In genomic region chr8:85405418-85405817, GRCm38 (mm10) we compare ENCODE assay signal across 16 mouse cellular contexts. TPM values are rescaled to one million over a fixed set of nuclear protein-coding genes. Genes with fewer than 3 reads are reported as not detected.
DNase-seq lines count a peak whose midpoint lies in the region; ATAC-seq and TF ChIP-seq lines count a peak whose summit lies in the region.
"Had no signal": no experiment of that assay in that cellular context is flagged by ENCODE, and none has a peak within 500 bp of the region (broad histone marks: within the 10 kb centered on the region; RNA-seq: fewer than 3 reads in every experiment).

No protein-coding gene starts in this region.

- no peak overlapping the region for H3K4me3 ChIP-seq in heart, embryonic 10.5 days
- no peak overlapping the region for H3K4me3 ChIP-seq in liver, embryonic 11.5 days (ENCODE audit: low read depth, low read length)
- H3K4me3 ChIP-seq in liver, postnatal 0 days (ENCODE audit: low read depth, low read length): no peak overlapping the region
- H3K4me3 ChIP-seq: layer of hippocampus, adult 2 months; midbrain, embryonic 12.5 days; neural tube, embryonic 12.5 days had no signal

- H3K4me1 ChIP-seq in heart, embryonic 10.5 days: peaks cover 16% of the 10 kb centered on the region
- no peaks in the 10 kb centered on the region for H3K4me1 ChIP-seq in liver, embryonic 11.5 days (replicated peaks; ENCODE audit: control insufficient read depth, insufficient read depth, low read length)
- peaks cover 8% of the 10 kb centered on the region for H3K4me1 ChIP-seq in liver, postnatal 0 days (ENCODE audit: insufficient read depth)

- no peak for TF ChIP-seq EP300 in liver, postnatal 0 days (IDR thresholded peaks at IDR 0.05; ENCODE audit: low read depth)

- peak overlapping the region; percentile 81; the same call in 1 of the 2 replicates for H3K27ac ChIP-seq in heart, embryonic 10.5 days
- no peak overlapping the region for H3K27ac ChIP-seq in liver, embryonic 11.5 days (ENCODE audit: low read depth, low read length)
- no peak overlapping the region for H3K27ac ChIP-seq in liver, postnatal 0 days (ENCODE audit: low read depth)
- H3K27ac ChIP-seq: layer of hippocampus, adult 2 months; midbrain, embryonic 12.5 days; neural tube, embryonic 12.5 days had no signal

- H3K9me3 ChIP-seq in heart, embryonic 10.5 days: no peaks in the 10 kb centered on the region
- H3K9me3 ChIP-seq in liver, embryonic 11.5 days (ENCODE audit: control insufficient read depth, low read length): no peaks in the 10 kb centered on the region
- no peaks in the 10 kb centered on the region for H3K9me3 ChIP-seq in liver, postnatal 0 days (ENCODE audit: low read length)
- H3K9me3 ChIP-seq: midbrain, embryonic 12.5 days; neural tube, embryonic 12.5 days had no signal

- TF ChIP-seq POLR2A in brain, embryonic 14.5 days (IDR thresholded peaks at IDR 0.05; ENCODE audit: borderline replicate concordance, extremely low read depth, insufficient read depth, insufficient read length, poor library complexity, severe bottlenecking): no peak

- WGBS in heart, embryonic 10.5 days: 33% methylated on average over 3 of the region's 3 CpGs
- WGBS in liver, embryonic 11.5 days: 58% methylated on average over 3 of the region's 3 CpGs
- 57% methylated on average over 3 of the region's 3 CpGs for whole genome bisulfite sequencing in liver, postnatal 0 days (ENCODE audit: insufficient replicate concordance)

- H3K36me3 ChIP-seq in heart, embryonic 10.5 days: peaks cover 12% of the 10 kb centered on the region; the same call in 1 of the 2 replicates
- 0 out of 2 replicates have a peak, but pooled peaks cover 2% of the 10 kb centered on the region for H3K36me3 ChIP-seq in liver, embryonic 11.5 days (ENCODE audit: control insufficient read depth, insufficient read depth, low read length)
- H3K36me3 ChIP-seq in liver, postnatal 0 days (replicated peaks; ENCODE audit: insufficient read depth, low read length): 0 out of 2 replicates have a peak, but pooled peaks cover under 1% of the 10 kb centered on the region
- H3K36me3 ChIP-seq: midbrain, embryonic 12.5 days had no signal

- no peak overlapping the region for H3K9ac ChIP-seq in liver, embryonic 11.5 days (ENCODE audit: low read depth, low read length)
- no peak overlapping the region for H3K9ac ChIP-seq in liver, postnatal 0 days (replicated peaks)
- H3K9ac ChIP-seq: midbrain, embryonic 12.5 days; neural tube, embryonic 12.5 days had no signal

- DNase-seq in heart, embryonic 10.5 days (ENCODE audit: low spot score): peak; percentile 79
- DNase-seq in heart, postnatal 25 days (ENCODE audit: low spot score): no peak
- DNase-seq in liver, embryonic 11.5 days (ENCODE audit: low spot score): no peak
- DNase-seq in liver, postnatal 0 days: no peak
- peak; percentile 46 for DNase-seq in ES-CJ7 (ENCODE audit: low read depth, low spot score)
- peak; percentile 17 for DNase-seq in brain, embryonic 14.5 days (ENCODE audit: low read depth)
- DNase-seq in B cell, adult 2 months: no peak
- DNase-seq in urinary bladder, postnatal 14 days (ENCODE audit: low spot score): no peak
- DNase-seq: cerebellum, adult 11-12 months; lung, postnatal 10 days had no signal

- no peaks in the 10 kb centered on the region for H3K27me3 ChIP-seq in heart, embryonic 10.5 days (ENCODE audit: insufficient read depth, poor library complexity, severe bottlenecking)
- no peaks in the 10 kb centered on the region for H3K27me3 ChIP-seq in liver, embryonic 11.5 days (replicated peaks; ENCODE audit: control insufficient read depth, insufficient read depth, low read length)
- H3K27me3 ChIP-seq in liver, postnatal 0 days (ENCODE audit: insufficient read depth, low read length): no peaks in the 10 kb centered on the region
- H3K27me3 ChIP-seq: midbrain, embryonic 12.5 days; neural tube, embryonic 12.5 days had no signal

- intact Hi-C loops in heart, postnatal 25 days (cut with DNase I): no loop called here

- TF ChIP-seq CTCF in liver, postnatal 0 days (IDR thresholded peaks at IDR 0.05; ENCODE audit: low read depth): no peak
- no peak for TF ChIP-seq CTCF in brain, embryonic 14.5 days (IDR thresholded peaks at IDR 0.05; ENCODE audit: borderline replicate concordance, extremely low read depth, insufficient read depth, insufficient read length)

- ATAC-seq in liver, embryonic 11.5 days (replicated peaks; ENCODE audit: low FRiP score): peak; percentile 34; the same call in 1 of the 2 replicates
- ATAC-seq in liver, postnatal 0 days: no peak
- ATAC-seq: activated CD4-positive, CD25-positive, alpha-beta regulatory T cell, adult 4 months; inflammation-experienced regulatory T-cells, adult 6 months had no signal

- H3K4me2 ChIP-seq in liver, embryonic 11.5 days: no peak overlapping the region
- H3K4me2 ChIP-seq in liver, postnatal 0 days (ENCODE audit: low read depth, low read length): no peak overlapping the region
- H3K4me2 ChIP-seq: midbrain, embryonic 12.5 days; neural tube, embryonic 12.5 days had no signal

RNA-seq across cellular contexts. Expression of gene Mylk3, which starts 19.3 kb away (rescaled TPM):
- polyA plus RNA-seq in heart, embryonic 10.5 days (2016; fragmentation: Nextera tagmentation; extraction: Ambion mirVana): 131 and 248 TPM in 2 replicates
- total RNA-seq in heart, postnatal 25 days (2021): 100 to 1,000 TPM; 367 to 440 TPM
- polyA plus RNA-seq in liver, embryonic 11.5 days (2014; fragmentation: Nextera tagmentation; extraction: Ambion mirVana): 26.6 and 31.3 TPM in 2 replicates
- polyA plus RNA-seq in liver, postnatal 0 days (2015; fragmentation: Nextera tagmentation; extraction: Ambion mirVana): 21.2 and 24.2 TPM in 2 replicates
- polyA plus RNA-seq in brain, embryonic 14.5 days (2012; rRNA removed): 0.14 and 0.18 TPM in 2 replicates
- polyA plus RNA-seq: activated CD4-positive, CD25-positive, alpha-beta regulatory T cell, adult 4 months; inflammation-experienced regulatory T-cells, adult 6 months; small intestine, adult 2 months had no signal

RNA-seq across cellular contexts. Expression of gene 4921524J17Rik, which starts 27.2 kb away (rescaled TPM):
- 61.0 and 64.9 TPM in 2 replicates for polyA plus RNA-seq in heart, embryonic 10.5 days (2016; fragmentation: Nextera tagmentation; extraction: Ambion mirVana)
- 10 to 100 TPM; 21.6 to 25.2 TPM for total RNA-seq in heart, postnatal 25 days (2021)
- 38.3 TPM in 2 replicates for polyA plus RNA-seq in liver, embryonic 11.5 days (2014; fragmentation: Nextera tagmentation; extraction: Ambion mirVana)
- polyA plus RNA-seq in liver, postnatal 0 days (2015; fragmentation: Nextera tagmentation; extraction: Ambion mirVana): 16.5 and 17.7 TPM in 2 replicates
- 18.5 and 21.1 TPM in 2 replicates for polyA plus RNA-seq in brain, embryonic 14.5 days (2012; rRNA removed)

Comparison
In these comparisons a context has a peak if more than half of its experiments do, and no peak if none do; other contexts are left out.
1. DNase-seq: peak in heart, embryonic 10.5 days (single experiment), ES-CJ7 (single experiment) and brain, embryonic 14.5 days (single experiment); none in heart, postnatal 25 days (single experiment), liver, embryonic 11.5 days (single experiment), liver, postnatal 0 days (single experiment), B cell, adult 2 months (0 of 2) and urinary bladder, postnatal 14 days (single experiment).
2. RNA of gene Mylk3, which starts 19.3 kb away (polyA plus RNA-seq): 131 to 248 TPM in heart, embryonic 10.5 days, 26.6 to 31.3 TPM in liver, embryonic 11.5 days and 21.2 to 24.2 TPM in liver, postnatal 0 days; 0.14 to 0.18 TPM in brain, embryonic 14.5 days; every median in the first group is over 10 times any median in the second.